Mouse (Mus musculus) G1E (cell line): ENCODE measurements around the gene Ajap1.

Experiments used
- CTCF ChIP-seq: IDR thresholded peaks from 2 replicates; pipeline ENCODE4 v1.5.1; 2012; ENCODE audit warnings: low read depth, low read length, inconsistent platforms, mixed read lengths
- GATA1 ChIP-seq: IDR thresholded peaks from 2 replicates; pipeline ENCODE4 v1.6.1; 2012; ENCODE audit warnings: borderline replicate concordance, low read length, inconsistent platforms, mixed read lengths
- POLR2AphosphoS5 ChIP-seq: IDR thresholded peaks from 2 replicates; pipeline ENCODE4 v1.6.1; 2012; ENCODE audit warnings: low read depth, low read length, inconsistent platforms; ENCODE audit not compliant: insufficient replicate concordance

DNA sequence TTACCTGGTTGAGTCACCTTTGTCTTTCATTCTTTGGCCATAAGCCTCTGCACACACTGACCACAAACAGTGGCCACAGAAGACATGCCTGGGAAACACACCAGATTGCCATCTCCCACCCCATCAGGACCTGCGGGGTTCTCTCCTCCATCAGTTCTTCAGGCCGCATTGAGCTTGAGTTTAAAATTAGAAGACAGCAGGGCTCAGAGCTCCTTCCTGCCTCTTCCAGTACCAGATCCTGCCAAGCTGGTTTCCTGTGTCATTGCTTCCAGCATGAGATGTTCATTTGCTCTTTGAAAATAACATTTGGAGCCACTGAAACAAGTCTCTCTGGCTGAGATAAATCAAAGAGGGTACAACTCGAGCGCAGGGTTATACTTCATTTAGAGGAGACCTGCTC lies 126.4 kb downstream of the Ajap1 start:
- TF ChIP-seq CTCF (no peak), POLR2AphosphoS5 (no peak), GATA1 (no peak)
